Mouse (Mus musculus) adrenal gland, adult 2 months (tissue): ENCODE results near the gene Zfr. TPM values are rescaled to one million over a fixed set of nuclear protein-coding genes. Genes with fewer than 3 reads are reported as not detected.
"Not testable (repeated sequence)": the region's sequence is repeated elsewhere in the genome, so short reads cannot be mapped to it uniquely, and the experiment has no call there.

Experiments used
- DNase-seq: peaks from one replicate; pipeline ENCODE4 v3.0.0; 2021
- microRNA-seq, 2 experiments: library from miRNA; unstranded; fragments of <30 nt; microRNA quantifications; one replicate each; pipeline ENCODE4 v1.2.0; 2021
- polyA plus RNA-seq: library from polyadenylated mRNA; depleted of rRNA; stranded (reverse); fragments of >200 nt; gene quantifications from 2 replicates; pipeline ENCODE4 v1.2.3, GENCODE M21; 2012; rRNA removed
- total RNA-seq, 2 experiments: library from RNA; stranded (reverse); gene quantifications; 2 replicates each; pipeline ENCODE4 v1.2.3; 2021

The Zfr gene
- total and polyA plus RNA-seq, 3 experiments = 152 to 205 (median 182) TPM

GRCm38 (mm10) chr15:12216119-12216518, 98.5 kb downstream of the Zfr start:
- DNase-seq = no peak

DNA sequence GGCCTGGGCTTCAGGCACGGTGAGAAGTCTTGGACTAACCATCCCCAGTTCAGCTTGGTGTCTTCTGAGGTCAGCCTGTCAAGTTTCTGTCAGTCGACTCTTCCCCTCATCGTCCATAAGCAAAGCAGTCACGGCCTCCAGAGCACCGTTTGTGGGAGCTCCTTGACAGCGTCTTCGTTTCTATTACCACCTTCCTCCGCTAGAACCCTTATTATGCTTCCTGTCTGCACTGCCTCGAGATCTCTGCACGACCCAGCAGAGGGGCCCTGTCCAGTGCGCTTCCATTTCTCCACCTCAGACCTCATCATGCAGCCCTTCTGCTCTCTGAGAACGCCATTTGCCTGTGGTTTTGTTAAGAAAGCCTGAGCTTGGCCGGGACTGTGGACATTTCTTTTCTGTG, 99.2 kb downstream of the Zfr start:
- no peak for DNase-seq

DNA sequence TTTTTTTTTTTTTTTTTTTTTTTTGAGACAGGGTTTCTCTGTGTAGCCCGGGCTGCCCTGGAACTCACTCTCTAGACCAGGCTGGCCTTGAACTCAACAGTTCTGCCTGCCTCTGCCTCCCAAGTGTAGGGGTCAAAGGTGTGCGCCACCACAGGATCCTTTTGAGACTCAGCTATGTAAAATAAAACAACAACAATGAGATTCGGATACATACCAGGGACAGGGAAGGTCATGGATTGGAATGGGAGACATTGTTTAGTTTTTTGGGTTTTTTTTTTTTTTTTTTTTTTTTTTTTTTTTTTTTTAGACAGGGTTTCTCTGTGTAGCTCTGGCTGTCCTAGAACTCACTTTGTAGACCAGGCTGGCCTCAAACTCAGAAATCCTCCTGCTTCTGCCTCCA, 99.7 kb downstream of the Zfr start:
- not testable (repeated sequence) for DNase-seq

GRCm38 (mm10) chr15:12217849-12218248, 100.2 kb downstream of the Zfr start:
- DNase-seq = no peak

DNA sequence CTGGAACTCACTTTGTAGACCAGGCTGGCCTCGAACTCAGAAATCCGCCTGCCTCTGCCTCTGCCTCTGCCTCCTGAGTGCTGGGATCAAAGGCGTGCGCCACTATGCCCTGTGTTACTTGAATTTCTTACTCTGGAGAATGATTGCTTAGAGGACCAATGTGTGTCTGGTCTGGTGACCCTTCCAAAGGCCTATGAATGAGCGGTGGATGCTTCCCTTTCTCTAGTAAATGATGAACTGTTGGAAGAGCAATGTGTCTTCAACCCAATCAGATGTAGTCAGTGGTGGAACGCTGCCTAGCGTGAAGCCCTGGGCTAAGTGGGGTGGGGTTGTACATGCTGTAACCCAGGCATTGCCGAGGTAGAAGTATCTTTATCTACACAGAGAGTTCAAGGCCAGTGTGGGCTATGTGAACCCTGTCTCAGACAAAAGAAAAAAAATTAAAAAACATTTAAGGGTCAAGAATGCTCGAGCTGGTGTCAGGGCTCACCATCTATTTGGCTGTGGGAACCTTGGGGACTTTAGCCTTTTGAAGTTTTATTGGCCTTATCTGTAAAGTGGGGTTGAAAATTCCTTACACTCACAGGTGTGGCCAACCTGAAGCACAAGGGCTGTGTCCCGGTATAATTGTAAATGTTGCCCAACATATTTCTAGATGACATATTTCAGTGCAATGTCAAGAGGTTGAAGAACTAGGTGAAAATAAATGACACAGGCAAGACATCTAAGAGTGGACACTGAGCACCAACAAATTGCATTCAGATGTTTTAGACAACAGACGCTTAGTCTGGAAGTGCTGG, 101.2 kb downstream of the Zfr start:
- DNase-seq = no peak

- no peak for DNase-seq
Observed at GRCm38 (mm10) chr15:12221131-12221530, 103.5 kb downstream of the Zfr start.

DNA sequence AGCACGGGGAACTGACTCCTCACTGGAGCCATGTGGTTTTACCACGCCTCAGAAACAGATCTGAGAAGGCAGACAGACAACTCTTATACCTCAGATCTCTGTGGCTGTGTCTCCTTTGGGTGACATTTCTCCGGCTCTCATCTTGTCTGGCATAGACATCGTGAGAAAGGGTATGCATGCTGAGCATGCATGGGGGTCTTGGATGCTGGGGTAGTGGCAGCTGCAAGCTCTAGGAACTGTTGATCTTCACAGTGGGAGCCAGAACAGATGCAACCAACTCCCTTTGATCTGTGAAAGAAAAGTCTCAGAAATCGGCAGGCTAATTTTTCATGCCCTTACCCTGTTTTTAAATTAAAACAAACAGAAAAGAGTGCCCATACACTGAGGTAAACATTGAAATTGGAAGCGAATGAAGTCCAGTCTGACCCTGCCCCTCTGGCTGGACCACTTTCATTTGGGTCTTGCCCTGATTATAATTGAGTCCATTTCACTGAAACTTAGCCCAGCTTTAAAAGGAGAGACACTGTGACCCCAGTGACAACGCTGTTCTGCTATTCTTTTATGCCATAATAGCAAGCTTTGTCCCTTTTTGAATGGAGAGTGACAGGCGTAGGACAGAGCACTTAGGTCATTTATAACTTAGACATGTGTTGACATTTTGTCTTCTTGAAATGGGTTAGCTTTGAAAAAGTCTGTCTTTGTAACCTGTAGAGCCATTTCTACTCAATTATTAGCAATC, 105.1 kb downstream of the Zfr start:
- DNase-seq = no peak

- no peak for DNase-seq
Observed at GRCm38 (mm10) chr15:12223393-12223792, 105.8 kb downstream of the Zfr start.

DNA sequence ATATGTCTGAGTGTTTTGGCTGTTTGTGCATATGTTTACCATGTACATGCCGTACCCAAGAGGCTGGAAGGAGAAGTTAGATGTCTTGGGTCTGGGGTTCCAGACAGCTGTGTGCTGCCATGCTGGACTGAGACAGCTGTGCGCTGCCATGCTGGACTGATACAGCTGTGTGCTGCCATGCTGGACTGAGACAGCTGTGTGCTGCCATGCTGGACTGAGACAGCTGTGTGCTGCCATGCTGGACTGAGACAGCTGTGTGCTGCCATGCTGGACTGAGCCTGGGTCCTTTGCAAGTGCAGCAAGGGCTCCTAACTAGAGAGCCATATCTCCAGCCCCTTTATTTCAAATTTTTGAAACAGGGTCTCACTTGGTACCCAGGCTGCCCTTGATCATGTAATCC, 106.6 kb downstream of the Zfr start:
- DNase-seq = no peak

GRCm38 (mm10) chr15:12225062-12225461, 107.4 kb downstream of the Zfr start:
- no peak for DNase-seq

DNA sequence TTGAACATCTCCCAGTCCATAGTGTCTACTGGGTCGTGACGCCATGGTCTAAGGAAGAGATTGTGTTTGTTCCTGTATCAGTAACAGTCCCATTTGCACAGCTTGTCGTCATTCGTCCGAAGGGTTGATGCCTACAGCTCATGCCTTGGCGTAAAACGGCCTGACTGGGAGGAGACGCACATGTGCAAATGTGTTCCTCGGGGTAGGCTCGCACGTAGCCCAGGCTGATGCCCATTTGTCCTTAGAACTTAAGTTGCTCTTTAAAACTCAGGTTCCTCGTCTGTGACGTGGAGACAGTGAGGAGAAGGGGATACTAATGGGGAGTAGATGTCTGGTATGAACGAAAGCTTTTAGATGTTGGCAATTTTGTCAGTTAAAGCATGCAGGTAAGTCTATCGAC, 109.3 kb downstream of the Zfr start:
- no peak for DNase-seq

DNA sequence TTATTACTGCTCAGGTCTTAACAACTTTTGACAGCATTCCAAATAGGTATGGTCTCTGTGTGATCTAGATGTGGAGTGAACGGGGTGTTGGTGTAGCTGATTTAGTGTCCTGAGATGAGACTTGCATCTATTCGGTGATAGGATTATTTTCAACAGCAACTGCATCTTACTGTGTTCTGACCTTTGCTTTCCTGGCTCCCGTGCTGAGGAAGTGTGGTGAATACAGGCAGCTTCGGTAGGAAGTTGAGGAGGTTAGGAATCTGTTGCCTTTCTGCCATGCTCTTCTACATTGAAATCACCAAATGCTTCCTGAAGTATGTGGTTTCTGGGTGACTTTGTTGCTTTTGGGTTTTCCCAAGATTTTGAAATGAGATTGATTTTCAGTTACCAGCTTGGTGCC, 109.7 kb downstream of the Zfr start:
- no peak for DNase-seq

DNA sequence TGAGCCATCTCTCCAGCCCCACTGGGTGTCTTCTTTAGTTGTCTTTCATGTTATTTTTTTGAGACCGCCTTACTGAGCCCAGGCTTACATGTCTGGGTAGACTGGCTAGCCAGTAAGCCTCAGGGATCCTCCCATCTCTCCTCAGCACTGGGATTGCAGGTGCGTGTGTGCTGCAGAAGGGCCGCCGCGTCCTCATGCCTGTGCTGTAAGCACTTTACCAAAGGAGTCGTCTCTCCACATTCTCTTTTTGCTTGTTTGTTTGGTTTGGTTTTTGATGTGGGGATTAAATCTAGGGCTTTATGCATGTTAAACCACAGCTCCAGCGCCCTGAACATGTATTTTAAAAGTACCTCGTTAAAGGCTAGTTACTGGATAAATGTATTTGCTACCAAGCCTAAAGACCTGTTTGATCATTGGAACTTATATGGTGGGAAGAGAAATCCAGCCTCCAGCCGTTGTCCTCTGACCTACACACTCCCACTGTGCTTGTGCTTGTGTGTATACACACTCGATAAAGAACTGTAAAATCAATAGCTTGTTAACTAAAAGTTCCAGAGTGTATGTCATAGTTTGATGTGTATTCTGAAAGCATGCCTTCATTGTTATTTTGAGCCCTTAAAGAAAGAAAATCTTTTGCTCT, 112.1 kb downstream of the Zfr start:
- DNase-seq = no peak

DNA sequence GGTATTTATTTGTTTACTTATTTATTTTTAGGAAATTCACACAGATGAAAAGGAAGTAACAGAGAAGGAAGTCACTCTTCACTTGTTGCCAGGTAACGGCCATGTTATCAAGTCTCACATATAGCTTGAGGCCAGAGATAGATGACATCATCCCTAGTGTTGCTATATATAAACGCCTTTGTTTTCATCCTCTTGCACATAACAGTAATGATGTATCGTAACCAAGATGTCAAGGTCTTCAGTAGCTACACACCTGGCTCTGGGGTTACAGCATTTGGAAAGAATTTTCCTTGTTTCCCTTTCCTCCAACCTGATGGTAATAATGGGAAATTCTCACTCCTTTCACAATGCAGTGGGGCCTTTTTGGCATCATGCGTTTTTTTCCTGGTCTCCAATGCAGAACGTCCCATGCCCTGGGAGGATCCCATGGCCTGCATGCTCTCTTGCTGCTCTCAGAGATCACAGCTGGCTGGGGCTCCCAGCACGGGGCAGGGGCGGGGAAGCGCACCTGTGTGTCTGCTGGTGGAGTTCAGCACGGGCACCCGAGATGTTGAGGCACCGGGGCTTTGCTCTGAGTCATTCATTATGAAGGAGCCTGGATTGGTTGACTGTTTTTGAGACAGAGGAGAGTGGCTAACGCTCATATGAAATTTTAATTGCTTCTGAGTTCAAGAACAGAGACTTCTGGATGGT, 112.8 kb downstream of the Zfr start:
- DNase-seq = no peak

DNA sequence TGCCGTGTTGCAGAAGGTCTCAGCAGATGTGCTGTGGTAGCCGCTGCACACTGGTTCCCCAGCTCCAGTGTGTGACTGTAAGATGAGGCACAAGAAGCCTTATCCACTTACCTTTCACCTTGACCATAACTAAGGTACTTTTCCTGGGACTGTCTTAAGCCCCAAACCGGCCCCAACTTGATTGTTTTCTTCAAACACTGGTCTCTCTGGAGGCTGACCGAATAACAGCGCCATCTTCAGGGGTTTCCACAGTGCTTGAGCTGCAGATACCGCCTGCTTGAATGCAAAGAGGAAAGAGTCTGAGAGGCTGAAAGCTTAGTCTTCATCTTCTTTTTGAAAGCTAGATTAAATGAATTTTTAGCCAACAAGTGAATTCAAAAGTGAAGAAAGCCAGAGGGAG, 113.8 kb downstream of the Zfr start:
- DNase-seq = no peak

GRCm38 (mm10) chr15:12232429-12232828, 114.8 kb downstream of the Zfr start:
- DNase-seq = no peak

DNA sequence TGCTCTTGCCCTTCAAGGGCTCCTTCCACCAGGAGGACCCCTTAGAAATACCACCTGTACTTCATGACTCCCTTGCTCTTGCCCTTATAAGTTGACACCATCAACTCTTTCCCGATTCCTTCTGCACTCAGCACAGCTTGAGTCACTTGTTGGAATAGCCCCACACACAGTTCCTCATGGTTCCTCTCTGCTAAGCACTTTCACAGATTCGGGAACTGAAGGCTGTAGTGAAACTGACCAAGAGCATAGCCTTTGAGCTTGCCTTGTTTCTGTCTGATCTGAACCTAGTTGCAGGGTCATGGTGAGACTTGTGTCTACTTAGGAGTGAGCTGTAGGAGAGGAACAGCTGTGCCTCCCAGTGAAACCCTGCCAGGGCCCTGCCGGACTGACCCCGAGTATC, 115.4 kb downstream of the Zfr start:
- no peak for DNase-seq

Small RNAs within 50 kb of the gene (microRNA-seq; reads per million reads assigned to microRNA genes)
- gene Mir1898 = 0 reads per million in 2 experiments

Other genes starting within 250 kb of the Zfr start
- 10 to 100 TPM; 10.8 to 23.9 TPM for gene Npr3, start 210.5 kb upstream of the Zfr start, total RNA-seq
- gene Npr3, start 210.5 kb upstream of the Zfr start, polyA plus RNA-seq = 9.0 and 9.8 TPM in 2 replicates
- gene Sub1, start 120.8 kb upstream of the Zfr start, total RNA-seq = 100 to 1,000 TPM; 175 to 199 TPM
- gene Sub1, start 120.8 kb upstream of the Zfr start, polyA plus RNA-seq = 0.47 and 0.56 TPM in 2 replicates
- 10 to 100 TPM; 21.0 to 24.1 TPM for gene Mtmr12, start 87.2 kb downstream of the Zfr start, total RNA-seq
- gene Mtmr12, start 87.2 kb downstream of the Zfr start, polyA plus RNA-seq = 10.3 and 11.9 TPM in 2 replicates
- gene Golph3, start 203.6 kb downstream of the Zfr start, total RNA-seq = 100 to 1,000 TPM; 127 to 150 TPM
- gene Golph3, start 203.6 kb downstream of the Zfr start, polyA plus RNA-seq = 157 and 164 TPM in 2 replicates
- gene 1810049J17Rik, start 204.1 kb downstream of the Zfr start, total RNA-seq = 1 to 10 TPM in 1 of 2 experiments, under 1 TPM in 1; 0.73 to 2.2 TPM
- 0.75 and 1.8 TPM in 2 replicates for gene 1810049J17Rik, start 204.1 kb downstream of the Zfr start, polyA plus RNA-seq